Mouse (Mus musculus) ES-E14 (cell line): Measurements from ENCODE around the gene Edem1. TPM values are rescaled to one million over a fixed set of nuclear protein-coding genes. Genes with fewer than 3 reads are reported as not detected.

Experiments used
- DNase-seq: peaks from one replicate; pipeline ENCODE4 v3.0.0-alpha.2; 2013; ENCODE audit warnings: low read depth, low spot score
- H3K27ac ChIP-seq: 2 replicates; pipeline ENCODE4 v1.5.1; 2012; ENCODE audit warnings: low read depth, mild to moderate bottlenecking, low read length, moderate library complexity, mixed read lengths; ENCODE audit not compliant: poor library complexity, insufficient read depth, severe bottlenecking
- H3K36me3 ChIP-seq: 2 replicates; pipeline ENCODE4 v1.6.1; 2012; ENCODE audit warnings: mild to moderate bottlenecking, low read length, moderate library complexity, mixed read lengths; ENCODE audit not compliant: control insufficient read depth, poor library complexity, insufficient read depth, severe bottlenecking
- H3K4me1 ChIP-seq, 2 experiments: fragments of 150-350 bp in 1 of 2; sonication (generic) in 1 of 2; 2 replicates each; pipeline ENCODE4 v1.6.1; 2012; ENCODE audit warnings: low read length in 2 of 2, mild to moderate bottlenecking in 1 of 2, mixed read lengths in 1 of 2; ENCODE audit not compliant: control insufficient read depth in 2 of 2, insufficient read depth in 2 of 2, poor library complexity in 1 of 2
- H3K4me3 ChIP-seq, 2 experiments: fragments of 150-350 bp in 1 of 2; sonication (generic) in 1 of 2; 2 replicates each; pipeline ENCODE4 v1.5.1; 2012; ENCODE audit warnings: low read length in 2 of 2, low read depth in 1 of 2, mild to moderate bottlenecking in 1 of 2, mixed read lengths in 1 of 2; ENCODE audit not compliant: insufficient read depth in 1 of 2, poor library complexity in 1 of 2, severe bottlenecking in 1 of 2
- H3K9ac ChIP-seq: 2 replicates; pipeline ENCODE4 v1.6.1; 2012; ENCODE audit warnings: low read depth, mild to moderate bottlenecking, low read length, mixed read lengths; ENCODE audit not compliant: poor library complexity, insufficient read depth, severe bottlenecking
- H3K9me3 ChIP-seq: fragments of 150-350 bp; sonication (generic); 2 replicates; pipeline ENCODE4 v1.6.1; 2012; ENCODE audit warnings: low read depth, mild to moderate bottlenecking, low read length; ENCODE audit not compliant: control insufficient read depth, insufficient read depth
- CHD2 ChIP-seq: IDR thresholded peaks from 2 replicates; pipeline ENCODE4 v1.6.1; 2014; ENCODE audit warnings: mild to moderate bottlenecking, low read depth, low read length, inconsistent platforms
- HCFC1 ChIP-seq: IDR thresholded peaks from 2 replicates; pipeline ENCODE4 v1.6.1; 2012; ENCODE audit warnings: low read length, inconsistent platforms, borderline replicate concordance; ENCODE audit not compliant: insufficient read depth
- MAFK ChIP-seq: IDR thresholded peaks from 2 replicates; pipeline ENCODE4 v1.6.1; 2014; ENCODE audit warnings: mild to moderate bottlenecking, low read depth, low read length, inconsistent platforms; ENCODE audit not compliant: insufficient read depth
- ZC3H11A ChIP-seq: IDR thresholded peaks from 2 replicates; pipeline ENCODE4 v1.6.1; 2012; ENCODE audit warnings: low read depth, mild to moderate bottlenecking, inconsistent platforms, low read length, borderline replicate concordance
- ZNF384 ChIP-seq: IDR thresholded peaks from 2 replicates; pipeline ENCODE4 v1.6.1; 2012; ENCODE audit warnings: low read depth, low read length, inconsistent platforms
- in situ Hi-C, 2 experiments: fragments of 600-800 bp; cut with MboI; formaldehyde crosslinking; loops; one replicate each; pipeline ENCODE4 v1.15.1; 2025; ENCODE audit warnings: low sequenced_read_pairs in 2 of 2, inconsistent platforms in 1 of 2; ENCODE audit not compliant: unreplicated experiment in 2 of 2
- total RNA-seq: library from RNA; depleted of rRNA; stranded (reverse); fragments of 300-350 nt; gene quantifications from 2 replicates; pipeline ENCODE4 v1.2.3, GENCODE M21; 2012

Edem1 gene
- total RNA-seq, 1 experiment = 29.4 TPM

GRCm38 (mm10) chr6:108895976-108896375, 67.5 kb downstream of the Edem1 start:
- H3K27ac ChIP-seq = no peak overlapping the region
- no peak overlapping the region for H3K9ac ChIP-seq
- no peak overlapping the region for H3K4me3 ChIP-seq
- TF ChIP-seq HCFC1 = no peak
- H3K4me1 ChIP-seq = no peaks in the 10 kb centered on the region
- no peaks in the 10 kb centered on the region for H3K9me3 ChIP-seq
- in situ Hi-C loops = no loop called here
- DNase-seq = no peak
- no peaks in the 10 kb centered on the region for H3K36me3 ChIP-seq

- in situ Hi-C loops = no loop called here
- H3K4me1 ChIP-seq = no peaks in the 10 kb centered on the region
- no peak for TF ChIP-seq HCFC1
- no peak for TF ChIP-seq MAFK
- TF ChIP-seq ZNF384 = no peak
- TF ChIP-seq ZC3H11A = no peak
- TF ChIP-seq CHD2 = no peak
- no peaks in the 10 kb centered on the region for H3K9me3 ChIP-seq
- no peak for DNase-seq
- no peak overlapping the region for H3K27ac ChIP-seq
- no peak overlapping the region for H3K4me3 ChIP-seq
- H3K36me3 ChIP-seq = no peaks in the 10 kb centered on the region
- no peak overlapping the region for H3K9ac ChIP-seq
Measured at GRCm38 (mm10) chr6:108896525-108897087, 68.2 kb downstream of the Edem1 start.

GRCm38 (mm10) chr6:108899231-108899630, 70.8 kb downstream of the Edem1 start:
- Histone ChIP-seq H3K4me1 (no peaks in the 10 kb centered on the region), H3K4me3 (no peak overlapping the region), H3K9ac (no peak overlapping the region), H3K36me3 (no peaks in the 10 kb centered on the region), H3K27ac (no peak overlapping the region), H3K9me3 (no peaks in the 10 kb centered on the region)
- in situ Hi-C loops = no loop called here
- TF ChIP-seq MAFK (no peak), HCFC1 (no peak), ZNF384 (no peak), CHD2 (no peak), ZC3H11A (no peak)
- no peak for DNase-seq

GRCm38 (mm10) chr6:108902124-108902523, 73.7 kb downstream of the Edem1 start:
- no peak for TF ChIP-seq ZC3H11A
- no peak for TF ChIP-seq ZNF384
- TF ChIP-seq MAFK = no peak
- no peak for TF ChIP-seq HCFC1
- no peak for TF ChIP-seq CHD2
- H3K9ac ChIP-seq = no peak overlapping the region
- H3K4me1 ChIP-seq = no peaks in the 10 kb centered on the region
- H3K36me3 ChIP-seq = no peaks in the 10 kb centered on the region
- DNase-seq = no peak
- no peak overlapping the region for H3K27ac ChIP-seq
- no peaks in the 10 kb centered on the region for H3K9me3 ChIP-seq
- H3K4me3 ChIP-seq = no peak overlapping the region
- in situ Hi-C loops = no loop called here

GRCm38 (mm10) chr6:108903280-108903679, 74.8 kb downstream of the Edem1 start:
- no peak for TF ChIP-seq MAFK
- TF ChIP-seq CHD2 = no peak
- TF ChIP-seq ZC3H11A = no peak
- TF ChIP-seq ZNF384 = no peak
- TF ChIP-seq HCFC1 = no peak
- Histone ChIP-seq H3K4me3 (no peak overlapping the region), H3K4me1 (no peaks in the 10 kb centered on the region), H3K36me3 (no peaks in the 10 kb centered on the region), H3K9me3 (no peaks in the 10 kb centered on the region), H3K27ac (no peak overlapping the region), H3K9ac (no peak overlapping the region)
- in situ Hi-C loops = no loop called here
- no peak for DNase-seq
